Mouse (Mus musculus): ENCODE measurements around the gene Rfng.

- TF ChIP-seq POLR2A (IDR thresholded peaks at IDR 0.05; ENCODE audit: borderline replicate concordance, insufficient read depth, low read length) (no peak), CTCF (IDR thresholded peaks at IDR 0.05; ENCODE audit: borderline replicate concordance, insufficient read depth, low read depth, low read length) (no peak)
Measured at GRCm38 (mm10) chr11:120731858-120732680, 51.9 kb downstream of the Rfng start, which contains the start of gene Cbr2.

All from cerebellum, adult 2 months (tissue).